Mouse (Mus musculus) CD4-positive, CD25-positive, alpha-beta regulatory T cell, adult 2 months (primary cell): Measurements from ENCODE around the gene Gm10447.
"Not testable (repeated sequence)": the region's sequence is repeated elsewhere in the genome, so short reads cannot be mapped to it uniquely, and the experiment has no call there.

Experiments
- DNase-seq: peaks from one replicate; pipeline ENCODE4 v3.0.0-alpha.2; 2012; ENCODE audit warnings: low read depth, low spot score

Gene Gm10447

GRCm38 (mm10) chr11:53446183-53446582 is 10.7 kb downstream of the Gm10447 start:
- DNase-seq, result no peak

DNA sequence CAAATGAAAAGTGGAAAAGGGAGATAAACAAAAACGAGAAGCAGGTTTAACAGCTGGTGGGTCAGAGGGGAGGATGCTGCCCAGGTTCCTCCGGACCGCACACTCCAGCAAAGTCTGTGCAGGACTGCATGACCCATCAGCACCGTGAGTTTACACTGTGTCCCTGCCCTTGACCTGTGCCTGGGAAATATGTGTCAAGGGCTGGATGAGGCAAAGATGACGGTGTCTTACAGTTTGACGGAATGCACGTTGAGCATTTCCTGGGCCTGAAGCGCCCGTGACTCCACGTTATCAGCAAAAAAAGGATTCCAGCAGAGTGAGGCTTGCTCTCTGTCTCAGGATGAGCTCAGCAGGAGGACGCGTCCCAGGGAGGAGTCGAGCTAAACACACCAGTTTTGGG is 11.3 kb downstream of the Gm10447 start:
- no peak for DNase-seq

- DNase-seq, result peak; percentile 51
Observed at GRCm38 (mm10) chr11:53443861-53444260, 13.0 kb downstream of the Gm10447 start.

DNA sequence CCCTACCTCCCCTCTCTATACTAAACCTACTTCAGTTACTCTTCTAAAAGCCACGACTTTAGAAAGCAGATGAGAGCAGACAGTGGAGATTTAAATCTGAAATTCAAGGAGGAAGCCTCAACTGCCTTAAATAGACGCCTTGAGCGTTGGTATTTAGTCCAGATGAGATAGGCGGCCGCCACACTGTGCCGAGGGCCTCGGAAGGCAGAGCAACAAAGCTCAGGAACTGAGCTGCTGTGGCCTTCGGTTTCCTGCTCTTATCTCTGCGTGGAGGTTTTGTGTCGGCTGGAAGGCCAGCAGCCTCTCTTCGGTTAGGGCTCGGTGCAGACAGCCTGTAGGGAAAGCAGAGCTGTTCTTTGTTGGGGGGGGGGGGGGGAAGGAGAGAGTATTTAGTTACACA is 15.0 kb downstream of the Gm10447 start:
- DNase-seq, result peak; percentile 58

DNA sequence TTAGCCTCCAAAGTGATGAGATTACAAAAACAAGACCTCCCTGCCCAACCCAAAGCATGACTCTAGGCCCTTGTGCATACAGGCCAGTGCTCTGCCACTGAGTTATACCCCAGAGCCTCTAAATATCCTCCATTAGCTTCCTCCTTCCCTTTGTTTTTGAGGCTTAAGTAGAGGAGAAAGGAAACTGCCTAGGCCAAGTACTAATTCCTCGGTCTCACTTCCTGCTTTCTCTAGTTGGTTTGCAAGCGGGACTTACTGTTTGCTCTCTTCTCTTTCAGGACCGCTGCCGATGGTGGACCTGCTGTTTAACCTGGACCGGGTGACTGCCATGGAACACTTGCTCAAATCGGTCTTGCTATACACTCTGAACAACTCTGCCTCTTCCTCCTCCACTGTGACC is 20.6 kb downstream of the Gm10447 start:
- no peak for DNase-seq

DNA sequence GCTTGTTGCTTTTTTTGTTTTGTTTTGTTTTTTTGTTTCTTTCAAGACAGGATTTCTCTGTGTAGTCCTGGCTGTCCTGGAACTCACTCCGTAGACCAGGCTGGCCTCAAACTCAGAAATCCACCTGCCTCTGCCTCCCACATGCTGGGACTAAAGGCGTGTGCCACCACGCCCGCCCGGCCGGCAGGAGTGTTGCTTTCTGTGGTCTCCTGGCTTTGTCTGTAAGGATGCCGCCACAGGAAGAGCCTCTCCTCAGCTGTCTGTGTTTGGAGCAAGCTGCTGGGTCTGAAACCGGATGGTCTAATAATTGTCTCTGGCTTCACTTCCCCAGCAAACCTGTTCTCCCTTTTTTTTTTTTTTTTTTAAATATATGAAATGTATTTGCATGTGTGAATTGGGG is 21.4 kb downstream of the Gm10447 start:
- no peak for DNase-seq

GRCm38 (mm10) chr11:53433057-53433456 is 23.9 kb downstream of the Gm10447 start:
- DNase-seq, result no peak

GRCm38 (mm10) chr11:53431347-53432056 is 25.4 kb downstream of the Gm10447 start:
- DNase-seq, result no peak

DNA sequence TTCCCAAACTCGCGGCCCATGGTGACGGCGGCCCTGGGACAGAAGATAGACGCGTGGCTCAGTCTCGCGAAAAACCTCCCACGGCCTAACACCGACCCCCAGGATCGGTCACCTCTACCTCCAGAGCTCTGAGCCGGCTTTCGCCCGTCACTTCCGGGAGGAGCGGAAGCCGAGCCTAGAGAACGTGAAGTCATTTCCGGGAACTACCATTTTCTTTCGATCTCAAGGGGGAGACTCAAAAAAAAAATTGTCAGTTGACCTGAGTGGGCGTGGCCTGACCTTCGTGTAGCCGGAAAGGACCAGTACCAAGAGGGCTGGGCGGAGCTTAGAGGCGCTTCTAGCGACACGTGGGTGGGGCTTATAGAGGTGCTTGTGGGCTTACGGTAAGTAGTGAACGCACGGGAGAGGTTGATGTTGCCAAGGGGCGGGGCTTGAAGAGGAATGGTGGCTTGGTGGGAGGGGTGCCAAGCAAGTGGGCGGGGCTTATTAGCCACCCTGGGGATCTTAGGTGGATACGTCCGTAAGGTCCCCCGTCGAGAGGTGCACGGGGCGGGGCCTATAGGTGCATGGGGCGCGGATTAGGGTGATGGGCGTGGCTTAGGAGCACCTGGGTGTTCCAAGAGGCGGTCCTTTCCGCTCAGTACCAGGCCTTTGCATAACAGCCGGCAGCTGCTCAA is 26.1 kb downstream of the Gm10447 start, which contains the start of the genes Uqcrq and Gdf9:
Uqcrq (minus strand) TSS at position 162 of the 677 bp plus-strand sequence.
Gdf9 (plus strand) TSS at position 354 of the 677 bp plus-strand sequence.
- peak; percentile 99 for DNase-seq

GRCm38 (mm10) chr11:53430300-53430669 is 26.6 kb downstream of the Gm10447 start:
- DNase-seq, result no peak

GRCm38 (mm10) chr11:53429182-53429581 is 27.7 kb downstream of the Gm10447 start:
- no peak for DNase-seq

- no peak for DNase-seq
Observed at GRCm38 (mm10) chr11:53428716-53429057, 28.2 kb downstream of the Gm10447 start.

GRCm38 (mm10) chr11:53427993-53428715 is 28.8 kb downstream of the Gm10447 start:
- DNase-seq, result no peak

GRCm38 (mm10) chr11:53426914-53427313 is 30.0 kb downstream of the Gm10447 start:
- DNase-seq, result not testable (repeated sequence)

- no peak for DNase-seq
Observed at GRCm38 (mm10) chr11:53425711-53426255, 31.1 kb downstream of the Gm10447 start.

DNA sequence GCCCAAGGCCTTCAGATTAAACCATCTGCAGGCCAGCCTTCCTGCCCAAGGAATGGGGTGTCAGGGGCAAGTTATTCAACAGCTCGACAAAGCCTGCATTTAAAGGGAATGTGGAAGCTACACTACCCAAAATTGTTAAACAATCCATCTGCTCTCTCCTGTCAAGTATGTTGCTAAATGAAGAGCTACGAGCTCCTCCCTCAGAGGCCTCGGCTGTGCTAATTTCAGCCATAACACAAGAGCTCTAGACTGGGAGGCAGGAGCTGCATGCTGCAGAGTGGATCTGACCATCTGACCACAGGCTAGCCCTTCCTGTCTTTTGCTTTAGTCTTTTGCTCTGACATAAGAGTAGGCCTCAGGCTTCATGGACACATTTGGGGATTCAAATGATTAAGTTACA is 31.7 kb downstream of the Gm10447 start:
- DNase-seq, result no peak

- DNase-seq, result no peak
Observed at GRCm38 (mm10) chr11:53424826-53425225, 32.1 kb downstream of the Gm10447 start.

DNA sequence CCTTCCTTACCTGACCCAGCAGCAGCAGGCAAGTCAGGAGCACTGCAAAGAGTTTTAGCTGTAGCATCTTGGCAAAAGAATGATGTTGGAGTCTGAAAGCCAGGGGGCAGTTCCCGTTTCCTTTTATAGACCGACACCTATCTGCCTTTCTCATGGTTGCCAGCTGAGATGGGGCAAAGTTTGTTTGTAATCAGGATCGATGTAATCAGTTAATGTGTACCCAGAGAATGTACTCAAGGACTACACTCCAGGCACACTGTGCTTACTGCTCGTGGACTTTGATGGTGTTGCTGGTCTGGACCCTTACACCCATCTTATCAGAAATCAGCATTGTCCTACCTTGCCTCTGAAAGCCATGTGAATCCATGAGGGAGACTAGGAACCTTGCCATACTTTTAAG is 33.9 kb downstream of the Gm10447 start, which contains the start of gene Leap2:
Leap2 (minus strand) TSS at position 135 of the 400 bp plus-strand sequence.
- DNase-seq, result no peak

DNA sequence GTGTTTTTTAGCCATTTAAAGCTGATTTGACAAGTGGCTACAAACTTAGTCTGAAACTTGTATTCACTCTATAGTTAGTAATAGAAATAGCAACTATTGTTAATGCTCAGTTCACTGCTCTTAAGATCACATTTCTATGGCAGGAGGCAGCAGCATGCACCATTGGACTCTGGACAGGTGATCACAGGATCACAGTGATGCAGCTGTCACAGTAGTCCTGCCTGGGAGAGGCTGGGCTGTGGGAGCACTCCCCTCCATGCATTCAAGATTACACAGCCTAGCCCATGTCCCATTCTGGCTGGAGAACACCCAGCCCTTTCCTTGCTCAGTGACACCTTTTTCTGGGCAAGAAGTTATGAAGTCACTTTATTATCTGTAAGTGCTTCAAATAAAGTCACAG is 38.9 kb downstream of the Gm10447 start:
- no peak for DNase-seq

DNA sequence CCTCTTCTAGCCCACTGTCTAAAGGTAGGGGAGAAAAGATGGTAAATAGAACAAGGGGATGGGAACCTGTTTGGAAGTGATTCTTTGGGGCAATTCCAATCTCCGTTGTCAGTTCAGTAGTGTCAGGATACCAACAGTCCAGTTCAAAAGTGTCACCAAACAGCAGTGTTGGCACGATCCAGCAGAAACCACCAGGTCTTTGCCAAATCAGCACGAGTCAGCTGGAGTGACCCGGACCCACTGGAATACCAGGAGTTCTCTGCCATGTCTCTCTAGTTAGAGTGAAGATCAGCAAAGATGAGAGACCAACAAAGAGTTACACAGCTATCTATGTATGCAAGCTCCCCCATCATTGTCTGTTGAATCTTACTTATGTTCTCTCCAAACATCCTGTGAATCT is 43.0 kb downstream of the Gm10447 start:
- DNase-seq, result no peak

DNA sequence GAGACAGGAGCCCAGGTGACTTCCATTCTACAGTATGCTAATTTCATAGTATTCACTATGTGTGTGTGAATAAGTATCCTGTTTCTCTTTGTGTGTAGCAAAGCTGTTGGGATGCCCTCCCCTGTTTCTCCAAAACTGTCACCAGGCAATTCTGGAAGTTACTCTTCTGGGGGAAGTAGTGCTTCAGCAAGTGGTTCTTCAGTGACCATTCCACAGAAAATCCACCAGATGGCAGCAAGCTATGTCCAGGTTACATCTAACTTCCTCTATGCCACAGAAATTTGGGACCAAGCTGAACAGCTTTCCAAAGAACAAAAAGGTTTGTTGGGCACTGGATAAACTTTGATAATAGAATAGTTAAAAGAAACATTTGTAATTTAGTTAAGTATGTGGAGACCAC is 45.2 kb downstream of the Gm10447 start:
- DNase-seq, result peak; percentile 38
